Mouse (Mus musculus) layer of hippocampus, adult 8-10 months (tissue): ENCODE measurements around the gene Trp53inp2. TPM values are rescaled to one million over a fixed set of nuclear protein-coding genes. Genes with fewer than 3 reads are reported as not detected.
A peak's percentile ranks its signal among the peaks of the same experiment; 100 is the strongest.

Source experiments
- DNase-seq, 2 experiments: peaks; one replicate each; pipeline ENCODE4 v3.0.0; 2022; ENCODE audit warnings: low spot score in 2 of 2
- microRNA-seq, 2 experiments: library from miRNA; unstranded; fragments of <30 nt; microRNA quantifications; one replicate each; pipeline ENCODE4 v1.2.0; 2022
- total RNA-seq, 4 experiments: library from RNA; stranded (reverse); gene quantifications; 2 replicates each; pipeline ENCODE4 v1.2.4; 2022

Trp53inp2 gene
- total RNA-seq, 4 experiments from 2014 or later: 108 to 119 (median 111) TPM

DNA sequence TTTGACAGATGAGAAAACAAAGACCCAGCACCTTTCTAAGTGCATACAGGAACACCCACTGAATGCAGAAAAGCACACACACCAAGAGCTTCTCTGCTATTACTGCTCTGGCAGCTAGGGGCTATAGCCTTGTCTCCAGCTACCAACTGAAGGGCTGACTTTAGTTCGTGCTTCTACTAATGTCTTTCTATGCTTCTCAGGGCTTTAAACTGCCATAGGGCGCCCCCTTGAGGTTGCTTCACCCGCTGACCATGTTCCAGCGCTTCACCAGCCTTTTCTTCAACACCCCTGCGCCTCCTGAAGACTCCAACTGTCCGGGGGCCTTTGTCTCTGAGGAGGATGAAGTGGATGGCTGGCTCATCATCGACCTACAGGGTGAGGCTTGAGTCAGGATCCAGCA, 4.2 kb downstream of the Trp53inp2 start:
- DNase-seq: peak; percentile 77 to 88

GRCm38 (mm10) chr2:155385731-155386533, 5.1 kb downstream of the Trp53inp2 start:
- no peak for DNase-seq

GRCm38 (mm10) chr2:155386534-155386899, 5.7 kb downstream of the Trp53inp2 start:
- DNase-seq: no peak

GRCm38 (mm10) chr2:155387052-155387451, 6.2 kb downstream of the Trp53inp2 start:
- no peak for DNase-seq

DNA sequence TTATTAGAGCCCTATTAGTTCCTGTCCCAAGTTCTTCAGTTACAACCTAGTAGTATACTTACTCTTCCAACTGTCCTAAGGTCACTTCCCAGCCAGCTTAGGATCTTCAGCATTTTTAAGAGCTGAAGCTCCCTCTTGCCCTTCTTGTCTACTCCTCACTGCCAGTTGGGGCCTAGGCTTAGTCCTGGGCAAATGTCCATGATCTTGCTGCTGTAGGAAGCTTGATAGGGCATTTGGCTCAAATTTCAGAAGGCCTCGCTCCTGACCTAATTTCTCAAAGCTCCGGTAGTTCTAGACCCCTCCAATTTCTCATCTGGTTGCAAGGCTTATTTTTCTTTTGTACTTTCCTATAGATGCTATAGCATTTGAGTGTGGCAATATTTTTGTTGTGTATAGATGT, 7.7 kb downstream of the Trp53inp2 start:
- no peak for DNase-seq

GRCm38 (mm10) chr2:155394586-155394985, 13.7 kb downstream of the Trp53inp2 start:
- DNase-seq: no peak

GRCm38 (mm10) chr2:155400276-155400675, 19.4 kb downstream of the Trp53inp2 start:
- no peak for DNase-seq

- DNase-seq: no peak
Observed at GRCm38 (mm10) chr2:155401926-155402325, 21.1 kb downstream of the Trp53inp2 start.

GRCm38 (mm10) chr2:155404635-155405034, 23.8 kb downstream of the Trp53inp2 start:
- no peak for DNase-seq

- DNase-seq: no peak
Observed at GRCm38 (mm10) chr2:155420911-155421310, 40.1 kb downstream of the Trp53inp2 start.

GRCm38 (mm10) chr2:155436445-155436844, 55.6 kb downstream of the Trp53inp2 start:
- no peak for DNase-seq

Small RNA genes lying within 50 kb of the gene (microRNA-seq; reads per million reads assigned to microRNA genes)
- gene Mir695: 0 reads per million in 2 experiments

Other genes starting within 250 kb of the Trp53inp2 start
- gene Itch, start 247.6 kb upstream of the Trp53inp2 start, total RNA-seq: 10 to 100 TPM; 49.5 to 73.0 (median 63.1) TPM
- 100 to 1,000 TPM; 215 to 277 (median 238) TPM for gene Dynlrb1, start 144.5 kb upstream of the Trp53inp2 start, total RNA-seq
- 100 to 1,000 TPM; 208 to 237 (median 223) TPM for gene Map1lc3a, start 104.8 kb upstream of the Trp53inp2 start, total RNA-seq
- gene Pigu, start 23.6 kb upstream of the Trp53inp2 start, total RNA-seq: 10 to 100 TPM; 27.7 to 32.6 (median 30.2) TPM
- 10 to 100 TPM; 58.1 to 63.8 (median 62.3) TPM for gene Ncoa6, start 92.8 kb downstream of the Trp53inp2 start, total RNA-seq
- 10 to 100 TPM; 61.2 to 72.6 (median 61.8) TPM for gene Acss2, start 136.9 kb downstream of the Trp53inp2 start, total RNA-seq
- 100 to 1,000 TPM; 112 to 119 (median 115) TPM for gene Ggt7, start 137.2 kb downstream of the Trp53inp2 start, total RNA-seq
- gene Gss, start 211.8 kb downstream of the Trp53inp2 start, total RNA-seq: 10 to 100 TPM; 21.4 to 26.8 (median 22.2) TPM
- gene Myh7b, start 230.2 kb downstream of the Trp53inp2 start, total RNA-seq: 1 to 10 TPM; 2.6 to 6.0 (median 4.5) TPM